Mouse (Mus musculus): ENCODE data around the gene Rnaseh1. TPM values are rescaled to one million over a fixed set of nuclear protein-coding genes. Genes with fewer than 3 reads are reported as not detected.

Rnaseh1 gene
- total RNA-seq, 2 experiments from 2014 or later = 5.2 to 7.2 TPM

DNA sequence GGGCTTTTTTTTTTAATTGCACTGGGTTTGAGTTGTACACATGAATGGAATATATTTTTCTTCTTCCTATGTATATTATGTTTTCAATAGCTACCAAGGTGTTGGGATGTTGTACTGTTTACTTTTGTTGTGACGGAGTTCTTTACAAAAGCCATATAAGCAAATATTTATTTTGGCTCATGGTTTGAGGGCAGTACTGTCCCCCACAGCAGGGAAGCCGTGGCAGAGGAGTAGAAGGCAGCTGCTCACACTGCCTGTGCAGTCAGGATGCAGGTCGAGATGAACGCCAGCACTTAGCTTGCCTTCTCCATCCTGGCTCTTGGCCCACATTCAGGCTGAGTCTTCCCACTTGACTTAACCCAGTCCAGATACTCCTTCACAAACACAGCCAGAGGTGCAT is 17.3 kb downstream of the Rnaseh1 start:
- DNase-seq = no peak

DNA sequence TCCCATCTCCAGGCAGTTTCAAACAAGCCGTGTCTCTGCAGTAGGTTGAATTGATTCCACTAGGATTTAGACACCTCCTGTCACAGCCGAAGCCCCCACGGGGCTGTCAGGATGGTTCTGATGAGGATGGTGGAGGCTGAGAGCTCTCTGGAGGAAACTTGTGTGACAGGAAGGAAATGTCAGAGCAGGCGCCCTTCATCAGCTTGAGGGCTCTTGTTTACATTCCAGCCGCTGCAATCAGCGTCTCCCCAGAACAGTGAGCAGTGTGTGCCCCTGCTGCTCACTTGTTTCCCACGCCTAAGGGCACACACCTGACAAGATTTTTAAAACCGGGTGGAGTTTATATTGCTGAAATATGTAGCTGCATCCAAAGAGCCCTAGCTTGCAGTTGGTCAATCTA is 17.9 kb downstream of the Rnaseh1 start:
- no peak for DNase-seq

DNA sequence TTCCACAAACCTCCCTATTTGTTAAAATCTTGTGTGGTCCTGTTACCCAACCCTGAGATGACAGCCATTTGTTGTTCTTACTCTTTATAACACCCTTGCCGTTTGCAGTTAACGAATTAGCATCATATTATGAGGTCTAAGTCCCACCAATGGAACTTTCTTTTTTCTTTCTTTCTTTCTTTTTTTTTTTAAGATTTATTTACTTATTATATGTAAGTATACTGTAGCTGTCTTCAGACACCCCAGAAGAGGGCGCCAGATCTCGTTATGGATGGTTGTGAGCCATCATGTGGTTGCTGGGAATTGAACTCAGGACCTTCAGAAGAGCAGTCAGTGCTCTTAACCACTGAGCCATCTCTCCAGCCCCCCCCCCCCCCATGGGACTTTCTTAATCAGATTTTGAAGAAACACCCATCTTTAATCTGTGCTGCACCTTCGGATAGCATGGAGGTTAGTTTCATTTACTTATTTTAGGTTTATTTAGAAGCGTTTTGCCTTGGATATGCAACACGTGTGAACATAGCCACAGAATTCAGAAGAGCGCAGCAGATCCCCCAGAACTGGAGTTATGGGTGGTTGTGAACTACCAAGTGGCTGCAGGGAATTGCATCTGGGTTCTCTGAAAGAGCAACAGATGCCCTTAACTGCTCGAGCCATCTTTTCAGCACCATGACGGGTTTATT is 24.8 kb downstream of the Rnaseh1 start:
- DNase-seq = no peak

DNA sequence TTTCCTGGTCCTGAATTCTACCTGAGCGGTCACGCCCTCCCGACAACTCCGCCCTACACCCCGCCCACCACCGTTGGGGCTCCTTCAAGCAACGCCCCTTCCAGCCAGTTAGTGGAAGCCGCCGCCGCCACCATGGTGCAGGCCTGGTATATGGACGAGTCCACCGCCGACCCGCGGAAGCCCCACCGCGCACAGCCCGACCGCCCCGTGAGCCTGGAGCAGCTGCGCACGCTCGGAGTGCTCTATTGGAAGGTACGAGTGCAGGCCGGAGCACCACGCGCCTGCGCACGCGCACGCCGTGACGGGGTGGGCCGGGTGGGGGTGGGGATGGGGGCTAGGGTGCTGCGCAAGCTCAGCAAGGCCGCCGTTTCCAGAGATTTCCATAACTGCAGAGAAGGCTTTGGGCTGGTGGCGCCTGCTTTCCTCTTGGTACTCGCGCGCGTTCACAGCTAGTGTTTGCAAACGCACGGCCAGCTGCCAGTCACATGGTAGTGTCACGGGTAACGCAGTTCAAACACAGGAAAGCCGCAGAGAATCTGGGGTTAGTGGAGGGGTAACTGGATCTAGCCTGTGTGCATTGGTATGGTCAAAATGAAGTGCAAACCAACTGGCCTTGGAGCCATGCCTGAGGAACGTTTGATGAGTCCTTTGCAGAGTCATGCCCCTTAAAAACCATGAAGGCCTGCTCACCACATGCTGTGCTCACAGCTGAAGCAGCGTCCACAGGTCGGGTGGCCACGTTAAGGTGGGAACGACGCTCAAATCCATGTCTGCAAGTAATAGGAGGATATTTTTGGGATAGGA is 25.9 kb downstream of the Rnaseh1 start, which contains the start of gene Adi1:
Gene Adi1 (plus strand): TSS at position 111 of the 804 bp plus-strand sequence.
- peak; percentile 74 for DNase-seq

DNA sequence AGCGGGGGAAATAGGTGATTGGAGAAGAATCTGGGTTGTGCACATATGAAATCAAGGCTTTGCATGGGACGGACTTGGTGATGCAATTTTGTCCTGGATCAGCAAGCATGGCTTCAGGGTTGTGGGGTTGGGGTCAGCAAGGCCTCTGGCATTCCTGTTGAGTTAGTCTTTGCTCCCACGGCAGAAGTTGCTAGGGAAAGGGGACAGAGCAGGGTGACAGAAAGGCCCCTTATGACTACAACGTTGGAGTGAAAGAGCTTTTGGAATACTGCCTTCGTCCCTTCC is 26.5 kb downstream of the Rnaseh1 start:
- DNase-seq = no peak

DNA sequence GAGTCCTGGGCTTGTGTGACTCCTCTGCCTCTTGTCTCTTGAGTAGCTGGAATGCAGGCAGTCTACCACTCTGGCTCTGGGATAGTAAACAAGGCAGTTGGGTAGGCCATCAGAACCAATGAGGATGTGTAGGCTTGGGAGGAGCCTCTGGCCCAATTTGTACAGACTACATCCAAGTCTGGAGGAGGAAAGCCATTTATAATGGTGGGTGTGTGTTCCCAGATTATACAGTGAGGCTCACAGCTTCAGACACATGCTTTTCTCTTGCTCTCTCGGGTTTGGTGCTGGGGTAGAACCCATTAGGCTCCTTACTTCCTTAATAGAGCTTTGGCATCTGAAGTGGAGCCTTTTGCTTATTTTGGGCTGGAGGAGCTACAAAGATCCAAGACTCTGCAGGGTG is 35.3 kb downstream of the Rnaseh1 start:
- DNase-seq = no peak

DNA sequence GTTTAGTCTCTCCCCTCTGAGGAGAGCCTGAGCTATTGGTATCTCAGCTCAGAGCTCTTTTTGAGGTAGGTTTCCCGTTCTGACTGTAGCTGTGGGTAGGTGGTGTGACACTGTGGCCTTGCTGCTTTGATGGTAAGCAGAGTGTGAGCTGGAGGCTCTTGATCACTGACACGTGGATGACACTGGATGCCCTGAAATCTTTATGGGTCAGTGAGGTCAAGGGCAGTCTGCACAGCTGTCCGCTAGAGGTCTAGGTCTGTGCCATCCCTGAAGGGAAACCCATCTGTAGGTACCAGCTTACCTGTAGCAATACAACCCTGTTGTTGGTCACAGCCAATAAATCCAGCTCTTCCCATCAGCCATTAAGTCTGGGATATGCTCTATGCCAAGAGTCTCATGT is 36.4 kb downstream of the Rnaseh1 start:
- no peak for DNase-seq

DNA sequence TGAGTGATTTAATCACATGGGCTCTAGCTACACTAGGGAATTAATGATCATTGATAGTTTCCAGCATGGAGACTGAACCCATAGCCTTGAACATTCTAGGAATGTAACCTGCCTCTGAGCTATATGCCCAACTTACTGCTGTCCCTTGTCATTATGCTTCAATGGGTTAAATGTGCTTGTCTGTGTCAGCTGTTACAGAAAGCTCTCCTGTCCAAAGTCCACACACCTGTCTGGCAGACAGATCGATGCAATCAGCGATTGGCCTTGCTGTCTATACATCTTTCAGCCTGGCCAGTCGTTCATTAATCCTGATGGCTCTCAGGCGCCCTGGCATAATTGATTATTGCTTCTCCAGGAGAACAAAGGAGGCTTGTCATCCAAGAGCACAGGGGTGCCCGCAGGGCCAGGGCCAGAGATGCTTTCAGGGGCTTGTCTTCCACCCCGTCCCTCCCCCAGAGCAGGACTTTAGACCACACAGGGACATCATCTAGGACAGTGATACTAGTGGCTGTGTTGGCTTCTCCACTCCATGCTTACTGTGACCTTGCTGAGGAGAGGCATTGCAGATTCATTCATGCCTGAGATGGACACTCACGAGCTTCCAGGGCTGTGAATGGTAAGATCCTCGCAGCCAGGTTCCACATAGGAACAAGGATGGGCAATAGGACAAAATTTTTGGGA is 36.9 kb downstream of the Rnaseh1 start:
- no peak for DNase-seq

DNA sequence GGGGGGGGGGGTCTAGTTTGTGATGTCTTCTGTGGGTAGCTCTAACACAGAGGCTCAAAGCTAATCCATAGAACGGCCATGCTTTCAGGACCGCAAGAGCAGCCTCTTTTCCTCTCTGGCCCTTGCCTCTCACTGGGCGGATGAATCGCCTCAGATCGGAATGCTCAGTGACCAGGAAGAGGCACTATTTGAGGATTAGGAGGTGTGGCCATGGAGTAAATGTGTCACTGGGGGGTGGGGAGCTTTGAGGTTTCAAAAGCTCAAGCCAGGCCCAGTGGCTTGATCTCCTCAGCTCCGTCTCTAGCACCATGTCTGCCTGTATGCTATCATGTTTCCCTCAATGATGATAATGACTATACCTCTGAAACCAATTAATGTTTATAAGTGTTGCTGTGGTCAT is 39.6 kb downstream of the Rnaseh1 start:
- DNase-seq = no peak

DNA sequence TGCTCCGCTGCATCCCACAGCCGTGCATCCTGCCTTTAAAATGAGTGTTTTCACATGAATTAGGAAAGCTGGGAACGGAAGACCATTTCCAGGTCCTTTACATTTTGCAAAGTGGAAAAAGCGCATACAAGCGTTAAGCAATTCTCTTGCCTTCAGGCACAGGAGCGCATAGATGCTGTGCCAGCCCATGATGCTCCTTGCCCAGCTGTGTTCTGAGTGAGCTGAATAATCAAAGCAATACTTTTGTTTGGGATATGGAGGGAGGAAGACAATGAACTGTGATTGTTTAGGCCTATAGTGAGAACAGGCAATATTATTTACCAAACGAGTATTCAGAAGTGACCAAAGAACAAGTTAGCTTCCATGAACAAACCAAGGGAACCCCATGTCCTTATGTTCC is 41.3 kb downstream of the Rnaseh1 start:
- DNase-seq = no peak

DNA sequence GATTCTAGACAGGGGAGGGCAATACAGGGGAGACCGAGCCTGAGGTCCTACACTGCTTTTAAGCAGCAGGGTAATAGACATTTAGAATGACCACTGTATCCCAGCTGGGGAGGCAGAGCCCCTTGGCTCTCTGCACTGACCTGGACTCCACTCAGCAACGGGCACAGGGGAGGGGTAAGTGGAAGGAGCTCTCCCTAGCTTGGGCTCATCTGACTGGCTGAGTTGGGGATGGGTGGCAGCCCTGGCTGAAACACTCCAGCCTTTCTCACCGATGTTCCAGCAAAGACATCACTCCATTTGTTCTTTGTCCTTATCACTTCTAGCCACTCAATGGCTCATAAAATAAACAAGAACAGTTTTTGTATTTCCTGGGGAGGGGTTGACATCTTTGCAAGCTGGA is 44.3 kb downstream of the Rnaseh1 start:
- DNase-seq = no peak

DNA sequence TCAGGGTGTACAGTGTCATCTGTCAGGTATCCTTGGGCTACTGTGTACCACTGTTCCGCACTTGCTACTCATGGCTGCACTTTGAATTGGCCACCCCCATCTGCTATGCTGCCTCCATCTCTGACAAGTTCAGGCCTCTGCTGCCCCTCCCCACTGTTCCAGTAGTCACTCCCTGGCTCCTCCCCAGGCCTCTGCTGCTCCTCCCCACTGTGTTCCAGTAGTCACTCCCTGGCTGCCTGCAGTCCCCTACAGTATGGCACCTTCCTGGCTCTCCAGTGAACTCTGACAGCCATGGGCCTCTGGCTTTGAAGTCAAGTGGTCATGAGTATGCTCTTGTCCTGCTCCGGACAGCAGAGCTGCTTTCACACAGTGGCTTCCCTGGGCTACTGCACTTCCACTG is 44.8 kb downstream of the Rnaseh1 start:
- no peak for DNase-seq

DNA sequence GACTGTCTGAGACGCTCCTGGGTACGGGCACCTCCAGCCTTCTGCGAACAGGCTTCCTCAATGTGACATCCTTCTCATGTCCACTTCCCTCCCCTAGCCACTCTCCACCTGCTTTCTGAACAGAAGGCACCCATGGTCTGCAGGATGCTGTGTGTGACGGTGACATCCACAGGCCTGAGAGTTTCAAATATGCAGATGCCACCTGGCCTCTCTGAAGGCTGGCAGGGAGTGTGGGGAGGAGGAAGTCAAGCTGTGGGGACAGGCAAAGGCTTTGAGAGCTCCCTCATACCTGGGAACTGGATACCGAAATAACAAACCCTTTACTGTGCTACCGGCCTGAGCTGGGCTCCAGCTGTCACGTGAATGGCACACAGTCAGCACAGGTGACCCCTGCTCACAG is 45.4 kb downstream of the Rnaseh1 start:
- no peak for DNase-seq

DNA sequence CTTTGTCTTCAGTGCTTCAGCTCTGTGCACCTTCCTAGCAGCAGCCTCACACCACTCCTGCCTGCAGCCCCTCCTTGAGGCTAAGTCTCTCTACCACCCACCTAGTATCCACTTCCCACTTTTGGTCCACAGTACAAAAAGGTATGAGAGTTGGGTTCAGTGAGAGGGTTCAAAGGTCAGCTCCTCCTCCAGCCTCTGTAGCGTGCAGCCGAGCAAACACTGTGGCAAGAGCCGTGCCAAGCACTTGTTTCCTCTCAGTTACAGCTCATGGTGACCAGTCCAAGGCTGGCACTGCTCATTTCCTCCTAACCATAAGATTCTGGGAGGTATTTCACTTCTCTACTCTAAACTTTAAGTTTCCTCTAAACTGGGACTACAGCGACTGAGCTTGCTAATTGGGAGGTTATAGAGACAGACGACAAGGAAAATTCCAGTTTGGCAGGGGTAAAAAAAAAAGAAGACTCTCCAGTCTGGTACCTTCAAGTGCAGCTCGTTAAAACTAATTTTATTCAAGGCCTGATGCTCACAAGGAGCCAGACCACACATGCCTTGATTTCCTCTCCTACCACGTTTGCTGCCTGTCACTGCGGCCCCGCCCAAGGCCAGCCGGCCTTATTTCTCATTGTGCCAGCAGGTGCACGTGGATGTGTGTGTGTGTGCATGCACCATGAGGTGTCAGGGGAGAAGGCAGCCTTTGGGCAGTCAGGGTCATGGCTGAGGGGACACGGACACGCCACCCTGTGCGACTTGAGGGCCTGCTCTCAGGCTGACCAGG is 48.6 kb downstream of the Rnaseh1 start:
- no peak for DNase-seq

DNA sequence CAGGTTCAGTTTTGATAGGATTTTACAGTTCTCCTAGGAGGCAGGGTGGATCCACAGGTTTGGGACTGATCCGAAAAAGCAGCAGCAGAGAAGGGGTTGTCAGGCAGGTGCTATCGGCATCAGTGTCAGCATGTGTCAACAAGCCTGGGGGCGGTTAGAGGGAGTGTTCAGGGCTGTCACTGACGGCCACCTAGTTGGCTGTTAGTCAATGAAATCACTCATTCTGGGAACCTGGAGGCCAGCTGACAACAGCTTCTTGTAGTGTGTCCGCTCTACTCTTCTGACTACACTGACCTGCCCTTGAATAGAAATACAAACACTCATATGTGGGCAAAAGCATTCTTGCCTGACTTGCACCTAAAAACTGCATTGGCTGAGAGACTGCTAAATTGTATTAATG is 49.7 kb downstream of the Rnaseh1 start:
- DNase-seq = no peak

DNA sequence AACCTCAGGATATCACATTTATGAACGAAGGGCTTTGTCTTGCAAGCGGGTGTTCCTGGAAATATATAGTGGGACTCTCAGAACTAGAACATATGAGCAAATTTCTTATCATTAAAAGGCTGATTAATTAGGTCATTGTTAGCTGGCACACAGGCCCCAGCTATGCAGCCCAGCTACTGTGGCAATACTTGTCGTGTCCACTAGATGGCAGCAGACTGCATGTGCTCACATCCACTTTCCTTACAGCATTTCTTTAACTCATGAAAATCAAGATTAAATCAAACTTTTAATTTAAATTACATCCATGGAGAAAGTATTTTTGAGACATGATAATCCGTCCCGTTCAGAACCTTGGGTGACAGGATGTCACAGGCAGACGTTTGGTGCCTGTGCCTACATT is 50.3 kb downstream of the Rnaseh1 start:
- DNase-seq = peak; percentile 70

DNA sequence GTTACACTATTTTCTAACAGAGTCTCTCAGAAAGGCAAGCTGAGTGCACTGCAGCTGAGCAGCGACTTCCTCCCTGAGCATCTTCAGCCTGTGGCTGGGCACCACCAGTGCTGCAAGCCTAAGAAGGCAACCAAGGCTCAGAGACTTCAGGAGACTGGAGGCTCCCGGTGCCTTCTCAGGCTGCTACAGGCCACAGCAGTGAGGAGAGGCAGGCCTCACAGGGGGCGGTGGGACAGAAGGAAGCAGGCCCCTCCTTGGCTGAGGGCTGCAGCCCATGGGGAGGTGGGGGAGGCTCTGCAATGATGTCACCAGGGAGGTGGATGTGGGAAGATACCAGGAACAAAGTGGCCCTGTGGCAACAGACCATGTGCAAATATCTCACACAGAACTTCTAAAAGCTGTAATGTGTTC is 50.7 kb downstream of the Rnaseh1 start:
- no peak for DNase-seq

DNA sequence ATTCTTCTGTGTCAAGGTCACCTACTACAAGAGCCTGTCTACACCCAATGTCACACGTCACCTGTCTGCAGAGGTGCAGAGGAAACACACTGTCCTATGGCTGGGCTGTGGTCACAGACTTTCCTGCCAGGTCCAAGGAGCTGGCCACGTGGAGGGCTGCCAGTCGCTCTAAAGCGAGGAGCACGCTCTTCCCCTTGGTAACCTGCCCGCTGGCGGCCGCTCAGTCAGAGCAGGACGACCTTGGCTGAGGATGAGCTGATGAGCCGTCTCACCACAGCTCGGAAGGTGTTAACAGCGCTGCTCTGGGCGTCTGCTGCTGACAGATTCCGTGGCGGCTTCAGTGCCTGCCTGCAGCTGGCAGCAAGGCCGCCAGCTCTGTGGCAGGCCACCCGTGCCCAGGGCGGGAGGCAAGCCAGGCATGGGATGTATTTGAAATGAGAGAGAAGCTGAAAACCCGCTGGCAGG is 51.2 kb downstream of the Rnaseh1 start:
- DNase-seq = peak; percentile 79

DNA sequence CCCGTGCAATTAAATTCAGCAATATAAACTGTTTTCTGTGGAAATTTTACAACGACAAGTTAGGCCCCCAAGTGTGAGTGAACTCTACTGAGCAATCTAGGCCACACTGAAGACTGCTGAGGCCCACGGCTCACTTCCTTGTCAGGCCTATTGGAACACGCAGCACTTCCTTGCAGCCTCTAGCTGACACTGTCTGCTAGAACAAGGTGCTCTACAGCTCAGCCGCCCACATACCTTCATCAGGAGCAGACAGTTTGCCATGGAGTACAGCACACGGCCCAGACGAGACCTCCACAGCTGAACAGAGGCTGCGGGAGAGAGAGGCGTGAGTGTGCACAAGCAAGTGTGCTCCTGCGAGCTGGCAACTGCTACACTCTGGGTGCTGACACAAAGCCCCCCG is 51.9 kb downstream of the Rnaseh1 start:
- no peak for DNase-seq

DNA sequence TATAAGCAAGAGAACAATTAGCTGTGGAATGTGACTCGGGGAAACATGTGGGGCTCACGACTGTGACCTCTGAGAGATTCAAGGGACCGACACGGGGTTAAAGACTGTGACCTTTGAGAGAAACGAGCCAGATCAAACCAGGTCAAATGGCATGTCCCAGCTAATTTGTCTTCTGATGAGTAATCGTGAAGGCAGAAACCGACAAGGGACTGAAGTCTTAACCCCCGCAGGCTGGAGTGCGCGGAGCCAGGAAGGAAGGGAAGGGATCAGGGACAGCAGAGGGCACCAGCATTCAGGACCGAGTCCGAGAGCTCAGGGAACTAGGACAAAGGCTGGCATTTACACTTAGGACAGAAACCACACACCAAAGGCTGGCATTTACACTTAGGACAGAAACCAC is 55.0 kb downstream of the Rnaseh1 start:
- no peak for DNase-seq

DNA sequence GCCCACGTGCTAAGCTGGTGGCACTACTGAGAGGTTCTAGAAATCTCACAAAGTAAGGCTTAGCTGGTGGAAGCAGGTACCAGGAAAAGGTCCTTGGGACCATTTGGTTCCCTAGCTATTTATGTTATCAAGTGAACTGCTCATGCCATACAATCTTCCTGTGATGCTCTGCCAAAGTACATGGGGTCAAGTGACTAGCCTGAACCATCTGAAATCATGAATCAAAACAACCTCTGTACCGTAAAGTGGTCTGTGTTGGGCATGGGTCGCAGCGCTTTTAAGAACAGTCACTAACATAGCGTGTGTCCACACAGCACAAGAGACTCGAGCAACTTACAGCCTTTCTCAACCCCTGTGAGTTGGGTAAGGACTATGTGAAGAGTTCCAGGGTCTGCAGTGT is 55.8 kb downstream of the Rnaseh1 start:
- no peak for DNase-seq

DNA sequence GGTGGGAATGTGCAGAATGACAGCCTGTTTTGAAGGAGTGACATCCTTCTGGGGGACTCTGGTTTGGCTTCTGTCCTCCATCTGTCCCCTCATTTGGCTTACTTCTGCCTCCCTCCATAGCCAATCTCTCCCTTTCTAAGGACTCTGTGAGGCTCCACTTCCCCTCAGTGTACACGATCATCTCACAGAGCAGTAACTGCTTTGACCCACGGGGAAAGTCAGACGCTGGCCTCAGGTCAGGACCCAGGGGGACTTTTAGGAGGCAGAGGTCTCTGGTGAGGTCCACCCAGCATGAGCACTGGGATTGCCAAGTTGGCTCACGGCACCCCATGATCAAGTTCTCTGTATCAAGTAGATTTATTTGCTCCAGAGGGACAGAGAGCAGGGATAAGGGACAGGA is 58.8 kb downstream of the Rnaseh1 start:
- no peak for DNase-seq
